Mouse (Mus musculus) cerebral cortex, adult 2 months (tissue): ENCODE data around the gene Tbcel.

Experiments
- WGBS: fragments of 180-500 bp; shearing (Covaris S2); methylation state at CpG from one replicate; pipeline ENCODE4 v1.1.7; 2018; 5-methylcytosine and 5-hydroxymethylcytosine counted together

Tbcel gene

DNA sequence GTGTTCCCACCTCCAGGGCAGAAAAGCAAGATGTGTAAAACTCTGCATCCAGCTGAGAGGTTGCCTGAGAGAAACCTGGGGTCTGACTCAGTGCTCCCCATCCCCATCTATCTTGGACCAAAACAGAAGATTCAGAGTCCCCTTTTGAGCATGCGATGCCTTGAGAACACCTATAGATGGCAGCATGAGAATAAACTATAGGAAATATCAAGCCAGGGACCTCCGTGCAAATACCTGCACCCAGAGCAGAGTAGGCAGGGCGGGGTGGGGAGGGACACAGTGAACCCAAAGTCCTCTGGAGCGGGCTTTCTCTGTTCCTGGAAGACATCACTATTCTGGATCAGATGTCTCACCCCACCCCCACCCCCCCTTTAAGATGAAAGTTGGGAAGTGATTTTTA, 119.1 kb downstream of the Tbcel start:
- WGBS: 39% methylated on average over 4 of the region's 4 CpGs

DNA sequence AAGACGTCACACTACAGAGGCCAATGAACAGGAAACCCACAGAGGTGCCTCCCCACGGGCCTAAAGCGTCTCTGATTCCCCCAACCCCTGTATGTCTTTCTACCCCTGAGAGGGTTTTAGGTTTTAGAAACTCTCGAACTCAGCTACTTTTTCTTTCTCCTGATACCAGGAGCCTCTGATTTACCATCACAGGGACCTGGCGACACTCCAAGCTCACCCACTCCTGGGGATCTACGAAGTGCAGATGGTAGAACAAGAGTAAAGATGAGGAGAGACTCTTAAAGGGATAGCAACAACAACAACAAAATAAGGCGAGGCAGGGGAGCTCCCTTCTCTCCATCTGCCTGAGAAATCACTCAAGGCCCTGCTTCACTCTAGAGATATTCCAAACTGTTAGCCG, 120.6 kb downstream of the Tbcel start:
- WGBS: 65% methylated on average over 8 of the region's 8 CpGs

DNA sequence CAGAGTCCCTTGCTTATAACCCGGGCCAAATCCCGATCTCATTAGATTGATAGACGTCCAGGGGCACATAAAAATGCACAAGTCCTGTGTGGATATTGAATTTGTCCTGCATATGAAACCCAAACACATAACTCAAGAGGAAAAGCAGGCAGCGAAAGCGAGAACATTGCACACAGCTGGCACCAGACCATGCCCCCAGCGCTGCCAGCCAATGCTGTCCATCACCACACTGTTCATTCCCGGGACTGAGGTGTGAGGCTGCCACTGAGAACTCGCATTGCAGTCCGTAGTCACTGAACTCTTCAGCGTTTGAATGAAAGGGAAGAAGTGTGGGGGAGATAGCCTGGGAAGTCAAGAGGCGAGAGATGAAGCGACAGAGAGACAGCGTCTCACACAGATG, 122.0 kb downstream of the Tbcel start:
- whole genome bisulfite sequencing: 57% methylated on average over 13 of the region's 13 CpGs

DNA sequence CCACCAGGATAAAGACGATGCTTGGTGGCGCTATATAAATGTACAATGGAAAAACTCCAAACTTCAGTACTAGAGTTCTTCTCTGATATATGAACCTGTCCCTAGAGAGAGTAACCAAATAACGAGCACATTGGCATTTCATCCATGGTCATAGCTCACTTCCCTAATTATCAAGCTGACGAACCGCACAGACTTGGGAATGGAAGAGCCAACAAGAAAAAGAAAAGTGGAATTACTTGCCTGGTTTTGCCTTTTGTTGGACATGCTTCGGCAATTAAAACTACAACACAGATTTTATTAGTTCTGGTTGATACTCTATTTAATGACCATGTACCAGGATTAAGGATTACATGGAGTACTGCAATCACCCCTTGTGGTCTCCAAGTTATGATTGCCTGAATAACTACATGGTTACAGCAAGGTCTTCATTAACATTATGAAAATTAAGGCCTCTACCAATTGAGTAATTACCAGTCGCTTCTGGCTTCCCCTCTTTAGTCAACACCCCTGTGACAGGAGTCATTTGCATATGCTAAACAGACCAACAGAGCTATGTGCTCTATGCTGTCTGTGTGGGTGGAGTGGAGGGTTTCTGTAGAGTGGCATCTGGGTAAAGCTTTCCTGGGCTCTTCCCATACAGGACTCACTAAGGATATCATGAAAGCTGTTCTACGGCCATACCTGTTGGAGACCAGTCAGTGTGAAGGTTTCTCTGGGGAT, 124.8 kb downstream of the Tbcel start:
- 70% methylated on average over 8 of the region's 8 CpGs for WGBS

DNA sequence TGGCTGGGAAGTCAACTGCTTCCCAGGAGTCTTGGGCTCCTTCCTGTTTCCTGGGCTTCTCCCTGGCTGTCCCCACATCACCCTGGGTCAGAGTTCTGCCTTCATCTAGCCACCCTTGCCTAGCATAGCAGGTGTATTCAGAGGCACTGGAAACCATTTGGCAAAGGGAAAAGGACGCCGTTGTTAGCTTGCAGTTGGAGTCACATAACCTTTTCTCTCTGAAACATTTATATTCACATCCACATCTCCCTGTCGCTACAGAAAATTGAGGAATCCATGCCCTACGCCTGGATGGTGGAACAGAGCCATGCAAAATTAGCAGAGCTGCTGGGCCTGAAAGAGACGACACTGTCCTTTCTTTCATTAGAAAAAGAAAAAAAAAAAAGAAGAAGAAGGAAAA, 125.5 kb downstream of the Tbcel start:
- 56% methylated on average over 5 of the region's 5 CpGs for WGBS

DNA sequence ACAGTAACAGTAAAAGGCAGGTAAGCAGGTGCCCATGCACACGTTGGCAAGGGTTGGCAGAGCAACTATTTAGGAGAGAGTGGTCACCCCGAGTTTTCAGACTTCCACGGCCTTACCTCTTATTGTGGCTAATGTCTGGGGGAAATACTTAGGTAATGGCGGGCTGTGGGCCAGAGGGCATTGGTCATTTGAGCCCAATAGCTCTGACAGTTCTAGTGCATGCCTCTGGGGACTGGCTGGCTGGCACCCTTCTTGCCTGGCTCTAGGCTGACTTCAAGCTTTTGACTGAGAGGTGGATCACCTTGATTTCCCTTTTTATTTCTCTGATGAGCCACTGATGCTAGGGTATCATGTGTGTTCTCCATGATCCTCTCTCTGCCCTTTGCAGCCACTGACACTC, 129.5 kb downstream of the Tbcel start:
- 90% methylated on average over 4 of the region's 4 CpGs for WGBS

DNA sequence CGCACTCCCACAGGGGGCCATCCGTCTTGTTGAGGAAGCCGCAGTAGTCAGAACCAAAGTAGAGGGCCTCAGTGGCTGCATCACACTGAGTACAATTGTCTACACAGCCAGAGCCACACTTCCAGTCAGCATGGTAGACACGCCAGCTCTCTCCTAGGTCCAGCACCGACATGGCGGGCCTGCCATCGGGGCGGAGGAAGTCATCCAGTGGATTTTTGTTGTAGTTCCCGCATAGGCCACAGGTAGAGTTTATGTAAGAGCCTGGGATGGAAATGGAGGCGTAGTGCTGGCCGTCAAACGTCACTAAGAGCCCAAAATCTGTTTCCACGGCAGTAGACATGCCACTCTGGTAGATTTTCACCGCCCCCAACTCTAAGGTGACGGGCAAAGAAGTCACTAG, 130.0 kb downstream of the Tbcel start:
- 95% methylated on average over 15 of the region's 15 CpGs for WGBS

DNA sequence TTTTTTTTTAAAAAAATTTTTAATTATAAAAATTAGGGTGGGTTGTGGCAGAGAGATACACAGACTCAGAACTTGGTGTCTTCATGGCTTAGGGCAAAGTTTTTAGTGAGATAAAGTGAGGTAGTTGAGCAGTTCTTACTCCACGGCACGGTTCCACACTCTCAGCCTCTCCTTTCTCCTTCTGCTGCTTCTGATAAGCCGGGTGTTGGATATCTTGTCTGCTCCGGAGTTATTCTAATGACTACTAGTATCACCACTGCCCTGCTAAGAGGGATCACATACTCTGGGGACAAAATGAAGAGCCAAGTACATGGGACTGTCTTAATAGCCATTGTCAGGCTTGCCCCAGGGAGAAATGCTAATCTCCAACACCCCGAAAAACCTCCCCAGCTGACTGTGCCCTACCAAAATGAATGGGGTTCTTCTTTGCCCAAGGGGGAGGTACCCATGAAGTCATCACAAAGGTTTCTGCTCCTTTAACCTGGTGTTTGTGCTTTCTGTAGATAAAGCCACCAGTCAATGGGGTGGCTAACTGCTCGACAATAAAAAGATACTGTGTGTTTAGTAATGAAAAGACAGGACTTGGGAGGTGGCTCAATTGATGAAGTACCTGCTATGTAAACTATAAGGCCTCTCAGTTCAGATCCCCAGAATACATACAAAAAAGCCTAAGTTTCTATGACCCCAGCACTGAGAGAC, 135.8 kb downstream of the Tbcel start:
- 89% methylated on average over 6 of the region's 6 CpGs for WGBS
